Mouse (Mus musculus): ENCODE data around the gene Zfp853. TPM values are rescaled to one million over a fixed set of nuclear protein-coding genes. Genes with fewer than 3 reads are reported as not detected.
A peak's percentile ranks its signal among the peaks of the same experiment; 100 is the strongest.

The Zfp853 gene
- total RNA-seq, 2 experiments from 2014 or later: not detected

GRCm38 (mm10) chr5:143254487-143255130 lies 38.8 kb downstream of the Zfp853 start:
- peak; percentile 21; the same call in 1 of the 2 replicates for ATAC-seq (replicated peaks; ENCODE audit: poor library complexity, severe bottlenecking)

- peak; percentile 58 for ATAC-seq (replicated peaks; ENCODE audit: poor library complexity, severe bottlenecking)
Measured at GRCm38 (mm10) chr5:143253881-143254486, 39.4 kb downstream of the Zfp853 start.

DNA sequence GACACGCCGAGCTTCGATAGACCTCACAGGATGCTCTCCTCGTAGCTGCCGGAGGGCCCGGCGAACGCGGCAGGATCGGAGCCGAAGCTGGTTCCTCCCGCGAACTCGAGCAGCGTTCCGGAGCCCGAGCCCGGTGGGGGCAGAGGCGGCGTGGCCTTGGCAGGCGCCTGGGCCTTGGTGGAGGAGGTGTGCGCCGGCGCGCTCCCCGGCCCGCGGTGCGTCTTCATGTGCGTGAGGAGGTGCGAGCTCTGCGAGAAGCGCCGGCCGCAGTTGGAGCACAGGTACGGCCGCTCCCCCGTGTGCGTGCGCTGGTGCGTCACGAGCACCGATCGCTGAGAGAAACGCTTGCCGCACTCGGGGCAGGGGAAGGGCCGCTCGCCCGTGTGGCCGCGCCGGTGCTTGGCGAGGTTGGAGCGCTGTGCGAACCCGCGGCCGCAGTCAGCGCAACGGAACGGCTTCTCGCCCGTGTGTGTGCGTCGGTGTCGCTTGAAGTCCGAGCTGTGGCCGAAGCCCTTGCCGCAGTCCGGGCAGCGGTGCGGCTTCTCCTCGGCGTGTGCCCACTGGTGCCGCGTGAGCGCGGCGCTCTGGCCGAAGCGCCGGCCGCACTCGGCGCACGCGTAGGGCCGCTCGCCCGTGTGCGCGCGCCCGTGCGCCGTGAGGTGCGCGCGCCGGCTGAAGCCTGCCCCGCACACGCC lies 40.1 kb downstream of the Zfp853 start:
- peak; percentile 15; the same call in 1 of the 2 replicates for ATAC-seq (replicated peaks; ENCODE audit: poor library complexity, severe bottlenecking)

- no peak for ATAC-seq (replicated peaks; ENCODE audit: poor library complexity, severe bottlenecking)
Measured at GRCm38 (mm10) chr5:143252791-143253185, 40.6 kb downstream of the Zfp853 start.

DNA sequence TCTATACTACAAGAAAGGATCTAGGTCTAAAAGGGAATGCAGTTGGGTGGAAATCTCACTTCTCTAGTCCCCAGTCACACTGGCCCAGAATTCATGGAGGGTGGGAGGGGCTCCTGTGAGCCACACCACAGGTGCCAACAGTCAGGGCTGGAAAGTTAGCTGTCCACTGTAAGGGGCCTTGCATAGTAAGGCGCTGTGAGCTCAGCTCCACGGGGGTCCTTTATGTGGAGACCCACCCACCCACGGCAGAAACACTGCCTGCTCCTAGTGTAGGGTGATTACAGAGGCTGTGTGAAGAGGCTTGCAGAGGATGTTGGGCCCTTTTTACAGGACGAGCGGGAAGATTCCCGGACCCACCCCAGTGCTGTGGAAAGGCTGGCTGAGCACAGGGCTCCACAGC lies 41.4 kb downstream of the Zfp853 start:
- ATAC-seq (replicated peaks; ENCODE audit: poor library complexity, severe bottlenecking): no peak

GRCm38 (mm10) chr5:143244926-143245325 lies 48.5 kb downstream of the Zfp853 start:
- no peak for ATAC-seq (replicated peaks; ENCODE audit: poor library complexity, severe bottlenecking)

Other genes starting within 250 kb of the Zfp853 start
- 41.1 and 42.5 TPM in 2 replicates for gene Rnf216, start 180.6 kb downstream of the Zfp853 start, total RNA-seq (2014; fragmentation: Nextera tagmentation)
- gene Rnf216, start 180.6 kb downstream of the Zfp853 start, total RNA-seq (2017): 33.1 and 37.3 TPM in 2 replicates
- gene Olfr718-ps1, start 146.0 kb downstream of the Zfp853 start, total RNA-seq (2014; fragmentation: Nextera tagmentation): 0.19 TPM in 1 of 2 replicates, not detected in the other
- not detected in 2 replicates for gene Olfr718-ps1, start 146.0 kb downstream of the Zfp853 start, total RNA-seq (2017)
- gene Rbak, start 112.8 kb downstream of the Zfp853 start, total RNA-seq (2014; fragmentation: Nextera tagmentation): 7.9 and 10.9 TPM in 2 replicates
- 10.3 and 14.3 TPM in 2 replicates for gene Rbak, start 112.8 kb downstream of the Zfp853 start, total RNA-seq (2017)
- not detected in 2 replicates for gene Spdye4b, start 112.6 kb downstream of the Zfp853 start, total RNA-seq (2014; fragmentation: Nextera tagmentation)
- gene Spdye4b, start 112.6 kb downstream of the Zfp853 start, total RNA-seq (2017): not detected in 2 replicates
- gene Spdye4a, start 66.7 kb downstream of the Zfp853 start, total RNA-seq (2014; fragmentation: Nextera tagmentation): not detected in 2 replicates
- not detected in 2 replicates for gene Spdye4a, start 66.7 kb downstream of the Zfp853 start, total RNA-seq (2017)
- 7.6 and 8.6 TPM in 2 replicates for gene Zfp12, start 58.5 kb downstream of the Zfp853 start, total RNA-seq (2014; fragmentation: Nextera tagmentation)
- 10.6 and 12.6 TPM in 2 replicates for gene Zfp12, start 58.5 kb downstream of the Zfp853 start, total RNA-seq (2017)
- 2.8 and 3.5 TPM in 2 replicates for gene Zfp316, start 23.6 kb downstream of the Zfp853 start, total RNA-seq (2014; fragmentation: Nextera tagmentation)
- gene Zfp316, start 23.6 kb downstream of the Zfp853 start, total RNA-seq (2017): 2.7 and 3.5 TPM in 2 replicates
- gene E130309D02Rik, start 21.7 kb upstream of the Zfp853 start, total RNA-seq (2014; fragmentation: Nextera tagmentation): 40.5 and 47.3 TPM in 2 replicates
- gene E130309D02Rik, start 21.7 kb upstream of the Zfp853 start, total RNA-seq (2017): 16.5 and 22.4 TPM in 2 replicates
- gene Zdhhc4, start 35.6 kb upstream of the Zfp853 start, total RNA-seq (2014; fragmentation: Nextera tagmentation): 57.9 and 81.0 TPM in 2 replicates
- gene Zdhhc4, start 35.6 kb upstream of the Zfp853 start, total RNA-seq (2017): 38.5 and 49.2 TPM in 2 replicates
- gene Grid2ip, start 63.7 kb upstream of the Zfp853 start, total RNA-seq (2014; fragmentation: Nextera tagmentation): not detected in 2 replicates
- not detected in 2 replicates for gene Grid2ip, start 63.7 kb upstream of the Zfp853 start, total RNA-seq (2017)
- 82.9 and 104 TPM in 2 replicates for gene Kdelr2, start 110.2 kb upstream of the Zfp853 start, total RNA-seq (2014; fragmentation: Nextera tagmentation)
- gene Kdelr2, start 110.2 kb upstream of the Zfp853 start, total RNA-seq (2017): 161 and 171 TPM in 2 replicates
- gene Daglb, start 171.0 kb upstream of the Zfp853 start, total RNA-seq (2014; fragmentation: Nextera tagmentation): 11.7 and 22.8 TPM in 2 replicates
- 24.1 and 25.0 TPM in 2 replicates for gene Daglb, start 171.0 kb upstream of the Zfp853 start, total RNA-seq (2017)
- 349 and 471 TPM in 2 replicates for gene Rac1, start 234.4 kb upstream of the Zfp853 start, total RNA-seq (2014; fragmentation: Nextera tagmentation)
- gene Rac1, start 234.4 kb upstream of the Zfp853 start, total RNA-seq (2017): 118 and 134 TPM in 2 replicates